Mouse (Mus musculus) spleen, adult 2 months (tissue): ENCODE results near the gene Crim1.

ENCODE experiments used
- CTCF ChIP-seq: fragments of 200-500 bp; IDR thresholded peaks from 2 replicates; pipeline ENCODE4 v1.5.1; 2011; ENCODE audit warnings: mild to moderate bottlenecking, inconsistent platforms; ENCODE audit not compliant: insufficient read depth, insufficient read length, insufficient replicate concordance; ENCODE audit errors: extremely low read depth
- POLR2A ChIP-seq: fragments of 200-500 bp; IDR thresholded peaks from 2 replicates; pipeline ENCODE4 v1.6.1; 2011; ENCODE audit warnings: low read depth, low read length, inconsistent platforms

DNA sequence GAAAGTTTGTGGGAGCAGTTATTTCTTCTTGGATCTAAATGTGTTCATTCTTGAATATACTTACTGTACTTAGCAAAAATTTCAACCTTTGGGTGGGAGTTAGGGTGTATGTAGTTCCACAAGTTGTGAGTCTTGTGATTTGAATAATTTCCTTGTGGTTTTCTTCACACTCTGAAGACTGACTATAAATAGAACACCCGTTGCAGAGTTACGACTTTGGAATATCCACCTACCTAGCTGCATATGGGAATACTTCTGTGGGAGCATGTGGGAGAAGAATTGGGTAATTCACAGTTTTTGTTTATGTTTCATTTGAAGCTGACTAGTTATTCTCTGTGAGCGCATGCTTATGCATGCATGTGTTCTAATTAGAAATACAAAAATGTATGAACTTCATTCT, 27.2 kb downstream of the Crim1 start:
- TF ChIP-seq CTCF (no peak), POLR2A (no peak)
